Mouse (Mus musculus) forebrain, embryonic 12.5 days (tissue): ENCODE measurements around the gene Pip5kl1. TPM values are rescaled to one million over a fixed set of nuclear protein-coding genes. Genes with fewer than 3 reads are reported as not detected.
A peak's percentile ranks its signal among the peaks of the same experiment; 100 is the strongest.

Experiments used
- ATAC-seq: fragments of 200-750 bp; cut with Nextera tagmentation; 2 replicates; pipeline ENCODE4 v1.8.0; 2017; ENCODE audit warnings: moderate TSS enrichment; ENCODE audit not compliant: low FRiP score
- H3K27ac ChIP-seq: fragments of 300-500 bp; sonication (generic); 2 replicates; pipeline ENCODE4 v1.5.1; 2016; ENCODE audit warnings: mild to moderate bottlenecking
- H3K27me3 ChIP-seq: fragments of 300-500 bp; sonication (generic); 2 replicates; pipeline ENCODE4 v1.6.1; 2016; ENCODE audit warnings: mild to moderate bottlenecking
- H3K36me3 ChIP-seq: fragments of 300-500 bp; sonication (generic); replicated peaks from 2 replicates; pipeline ENCODE4 v1.6.1; 2016; ENCODE audit warnings: mild to moderate bottlenecking
- H3K4me1 ChIP-seq: fragments of 300-500 bp; sonication (generic); 2 replicates; pipeline ENCODE4 v1.6.1; 2016
- H3K4me2 ChIP-seq: fragments of 300-500 bp; sonication (generic); 2 replicates; pipeline ENCODE4 v1.6.1; 2016; ENCODE audit warnings: mild to moderate bottlenecking, moderate library complexity
- H3K4me3 ChIP-seq: fragments of 300-500 bp; sonication (generic); replicated peaks from 2 replicates; pipeline ENCODE4 v1.5.1; 2016; ENCODE audit warnings: mild to moderate bottlenecking
- H3K9ac ChIP-seq: fragments of 300-500 bp; sonication (generic); 2 replicates; pipeline ENCODE4 v1.6.1; 2016; ENCODE audit warnings: mild to moderate bottlenecking
- H3K9me3 ChIP-seq: fragments of 300-500 bp; sonication (generic); 2 replicates; pipeline ENCODE4 v1.6.1; 2016
- WGBS: fragments of 180-500 bp; shearing (Covaris S2); methylation state at CpG from one replicate; pipeline ENCODE4 v1.1.7; 2016; 5-methylcytosine and 5-hydroxymethylcytosine counted together
- polyA plus RNA-seq: library from polyadenylated mRNA; unstranded; fragments of >200 nt; fragmentation: Nextera tagmentation; extraction: Ambion mirVana; gene quantifications from 2 replicates; pipeline ENCODE4 v1.2.1, GENCODE M21; 2016

The Pip5kl1 gene
- polyA plus RNA-seq, 1 experiment from 2014 or later = 2.6 TPM

- Histone ChIP-seq H3K9ac (0 out of 2 replicates have a peak overlapping the region, but pooled peaks have one; percentile 25), H3K4me2 (peak overlapping the region; percentile 84), H3K36me3 (no peaks in the 10 kb centered on the region), H3K27me3 (peaks cover 13% of the 10 kb centered on the region), H3K4me1 (peaks cover 35% of the 10 kb centered on the region), H3K9me3 (no peaks in the 10 kb centered on the region), H3K4me3 (peak overlapping the region; percentile 7), H3K27ac (peak overlapping the region; percentile 38; the same call in 1 of the 2 replicates)
- 10% methylated on average over 25 of the region's 25 CpGs for WGBS
- ATAC-seq = no peak
Measured at GRCm38 (mm10) chr2:32608141-32608777, 33.7 kb downstream of the Pip5kl1 start.

- H3K27me3 ChIP-seq = peaks cover 13% of the 10 kb centered on the region
- H3K4me1 ChIP-seq = peaks cover 35% of the 10 kb centered on the region
- no peak for ATAC-seq
- no peaks in the 10 kb centered on the region for H3K9me3 ChIP-seq
- H3K9ac ChIP-seq = 0 out of 2 replicates have a peak overlapping the region, but pooled peaks have one; percentile 25
- peak overlapping the region; percentile 7; the same call in 1 of the 2 replicates for H3K4me3 ChIP-seq
- peak overlapping the region; percentile 84 for H3K4me2 ChIP-seq
- peak overlapping the region; percentile 38; the same call in 1 of the 2 replicates for H3K27ac ChIP-seq
- H3K36me3 ChIP-seq = no peaks in the 10 kb centered on the region
- WGBS = 47% methylated on average over 18 of the region's 18 CpGs
Measured at GRCm38 (mm10) chr2:32608778-32609435, 34.3 kb downstream of the Pip5kl1 start.

GRCm38 (mm10) chr2:32610610-32611229, 36.1 kb downstream of the Pip5kl1 start:
- H3K36me3 ChIP-seq = 0 out of 2 replicates have a peak, but pooled peaks cover 9% of the 10 kb centered on the region
- H3K9ac ChIP-seq = peak overlapping the region; percentile 3; the same call in 1 of the 2 replicates
- H3K4me2 ChIP-seq = peak overlapping the region; percentile 54
- H3K27ac ChIP-seq = no peak overlapping the region
- WGBS = 16% methylated on average over 23 of the region's 23 CpGs
- peaks cover 13% of the 10 kb centered on the region for H3K27me3 ChIP-seq
- H3K4me1 ChIP-seq = peaks cover 35% of the 10 kb centered on the region
- peak overlapping the region; percentile 37 for H3K4me3 ChIP-seq
- ATAC-seq = no peak
- H3K9me3 ChIP-seq = no peaks in the 10 kb centered on the region

GRCm38 (mm10) chr2:32612274-32612673, 37.7 kb downstream of the Pip5kl1 start:
- Histone ChIP-seq H3K4me3 (no peak overlapping the region), H3K9ac (no peak overlapping the region), H3K36me3 (0 out of 2 replicates have a peak, but pooled peaks cover 9% of the 10 kb centered on the region), H3K27me3 (peaks cover 12% of the 10 kb centered on the region), H3K4me2 (no peak overlapping the region), H3K27ac (no peak overlapping the region), H3K4me1 (peaks cover 28% of the 10 kb centered on the region), H3K9me3 (no peaks in the 10 kb centered on the region)
- no peak for ATAC-seq
- 62% methylated on average over 26 of the region's 26 CpGs for WGBS

GRCm38 (mm10) chr2:32617109-32617508, 42.5 kb downstream of the Pip5kl1 start:
- Histone ChIP-seq H3K4me3 (no peak overlapping the region), H3K27me3 (no peaks in the 10 kb centered on the region), H3K4me1 (peaks cover 30% of the 10 kb centered on the region), H3K4me2 (no peak overlapping the region), H3K27ac (no peak overlapping the region), H3K36me3 (peaks cover 12% of the 10 kb centered on the region; the same call in 1 of the 2 replicates), H3K9me3 (no peaks in the 10 kb centered on the region), H3K9ac (no peak overlapping the region)
- ATAC-seq = no peak
- WGBS = 89% methylated on average over 1 of the region's 1 CpGs

GRCm38 (mm10) chr2:32617601-32618000, 43.0 kb downstream of the Pip5kl1 start:
- no peak overlapping the region for H3K4me2 ChIP-seq
- no peaks in the 10 kb centered on the region for H3K27me3 ChIP-seq
- no peaks in the 10 kb centered on the region for H3K9me3 ChIP-seq
- 92% methylated on average over 4 of the region's 4 CpGs for WGBS
- no peak overlapping the region for H3K4me3 ChIP-seq
- H3K27ac ChIP-seq = no peak overlapping the region
- no peak overlapping the region for H3K9ac ChIP-seq
- H3K36me3 ChIP-seq = peaks cover 12% of the 10 kb centered on the region; the same call in 1 of the 2 replicates
- peaks cover 30% of the 10 kb centered on the region for H3K4me1 ChIP-seq
- ATAC-seq = no peak

GRCm38 (mm10) chr2:32618051-32618450, 43.5 kb downstream of the Pip5kl1 start:
- H3K9ac ChIP-seq = no peak overlapping the region
- H3K4me2 ChIP-seq = no peak overlapping the region
- peaks cover 30% of the 10 kb centered on the region for H3K4me1 ChIP-seq
- ATAC-seq = no peak
- H3K4me3 ChIP-seq = no peak overlapping the region
- H3K36me3 ChIP-seq = peaks cover 12% of the 10 kb centered on the region; the same call in 1 of the 2 replicates
- no peaks in the 10 kb centered on the region for H3K27me3 ChIP-seq
- no peaks in the 10 kb centered on the region for H3K9me3 ChIP-seq
- no peak overlapping the region for H3K27ac ChIP-seq
- WGBS = 78% methylated on average over 9 of the region's 9 CpGs

GRCm38 (mm10) chr2:32620682-32621516, 46.3 kb downstream of the Pip5kl1 start:
- 49% methylated on average over 4 of the region's 4 CpGs for WGBS
- no peaks in the 10 kb centered on the region for H3K27me3 ChIP-seq
- H3K4me3 ChIP-seq = no peak overlapping the region
- peaks cover 44% of the 10 kb centered on the region for H3K4me1 ChIP-seq
- H3K27ac ChIP-seq = peak overlapping the region; percentile 61
- H3K36me3 ChIP-seq = peaks cover 4% of the 10 kb centered on the region; the same call in 1 of the 2 replicates
- H3K9ac ChIP-seq = 0 out of 2 replicates have a peak overlapping the region, but pooled peaks have one; percentile 14
- H3K9me3 ChIP-seq = no peaks in the 10 kb centered on the region
- ATAC-seq = no peak
- no peak overlapping the region for H3K4me2 ChIP-seq

- H3K4me3 ChIP-seq = no peak within 1 kb of the TSS
- H3K9ac ChIP-seq = 0 out of 2 replicates have a peak within 1 kb of the TSS, but pooled peaks have one; percentile 14
- H3K27me3 ChIP-seq = no peaks in the 10 kb centered on the region
- ATAC-seq = no peak
- H3K36me3 ChIP-seq = peaks cover 4% of the 10 kb centered on the region; the same call in 1 of the 2 replicates
- peaks cover 50% of the 10 kb centered on the region for H3K4me1 ChIP-seq
- WGBS = 61% methylated on average over 7 of the region's 7 CpGs
- H3K4me2 ChIP-seq = no peak within 1 kb of the TSS
- peak within 1 kb of the TSS; percentile 61 for H3K27ac ChIP-seq
- H3K9me3 ChIP-seq = no peaks in the 10 kb centered on the region
Measured at GRCm38 (mm10) chr2:32621517-32621859, 46.9 kb downstream of the Pip5kl1 start, which contains the start of gene Ak1. Gene Ak1 (plus strand): TSS chr2:32621758.

- Histone ChIP-seq H3K4me2 (no peak overlapping the region), H3K27me3 (no peaks in the 10 kb centered on the region), H3K9ac (no peak overlapping the region), H3K9me3 (no peaks in the 10 kb centered on the region), H3K4me1 (peaks cover 68% of the 10 kb centered on the region), H3K4me3 (no peak overlapping the region), H3K27ac (no peak overlapping the region), H3K36me3 (no peaks in the 10 kb centered on the region)
- ATAC-seq = no peak
- 83% methylated on average over 5 of the region's 5 CpGs for WGBS
Measured at GRCm38 (mm10) chr2:32624111-32624748, 49.6 kb downstream of the Pip5kl1 start.

GRCm38 (mm10) chr2:32625212-32625872, 50.7 kb downstream of the Pip5kl1 start:
- under 1% methylated on average over 13 of the region's 13 CpGs for WGBS
- H3K4me3 ChIP-seq = peak overlapping the region; percentile 29
- no peaks in the 10 kb centered on the region for H3K27me3 ChIP-seq
- peak overlapping the region; percentile 48 for H3K9ac ChIP-seq
- peak overlapping the region; percentile 87 for H3K27ac ChIP-seq
- ATAC-seq = peak; percentile 77
- H3K4me1 ChIP-seq = peaks cover 69% of the 10 kb centered on the region
- no peaks in the 10 kb centered on the region for H3K36me3 ChIP-seq
- H3K9me3 ChIP-seq = no peaks in the 10 kb centered on the region
- peak overlapping the region; percentile 57 for H3K4me2 ChIP-seq
